Mouse (Mus musculus) lung, embryonic 14.5 days (tissue): ENCODE measurements around the gene Gm45785. TPM values are rescaled to one million over a fixed set of nuclear protein-coding genes. Genes with fewer than 3 reads are reported as not detected.

ENCODE experiments used
- ATAC-seq: fragments of 200-750 bp; cut with Nextera tagmentation; 2 replicates; pipeline ENCODE4 v1.8.0; 2017; ENCODE audit warnings: mild to moderate bottlenecking, moderate TSS enrichment, moderate library complexity; ENCODE audit not compliant: insufficient read depth
- DNase-seq: peaks from one replicate; pipeline ENCODE4 v3.0.0-alpha.2; 2015
- H3K27ac ChIP-seq: fragments of 300-500 bp; sonication (generic); 2 replicates; pipeline ENCODE4 v1.5.1; 2014; ENCODE audit warnings: low read depth, mild to moderate bottlenecking, moderate library complexity
- H3K27me3 ChIP-seq: fragments of 300-500 bp; sonication (generic); 2 replicates; pipeline ENCODE4 v1.6.1; 2014; ENCODE audit warnings: low read length, control low read depth; ENCODE audit not compliant: insufficient read depth
- H3K36me3 ChIP-seq: fragments of 300-500 bp; sonication (generic); 2 replicates; pipeline ENCODE4 v1.6.1; 2014; ENCODE audit warnings: control low read depth; ENCODE audit not compliant: insufficient read depth
- H3K4me1 ChIP-seq: fragments of 300-500 bp; sonication (generic); 2 replicates; pipeline ENCODE4 v1.6.1; 2014; ENCODE audit warnings: antibody characterized with exemption, control low read depth; ENCODE audit not compliant: insufficient read depth
- H3K4me2 ChIP-seq: fragments of 300-500 bp; sonication (generic); 2 replicates; pipeline ENCODE4 v1.6.1; 2014; ENCODE audit warnings: mild to moderate bottlenecking
- H3K4me3 ChIP-seq: fragments of 300-500 bp; sonication (generic); 2 replicates; pipeline ENCODE4 v1.5.1; 2014; ENCODE audit warnings: low read depth, low read length
- H3K9ac ChIP-seq: fragments of 300-500 bp; sonication (generic); 2 replicates; pipeline ENCODE4 v1.6.1; 2014
- H3K9me3 ChIP-seq: fragments of 300-500 bp; sonication (generic); 2 replicates; pipeline ENCODE4 v1.6.1; 2016; ENCODE audit warnings: low read depth, low read length, control low read depth
- CTCF ChIP-seq: IDR thresholded peaks from 2 replicates; pipeline ENCODE4 v1.5.1; 2016; ENCODE audit warnings: antibody characterized with exemption, low read depth
- WGBS: fragments of 180-500 bp; shearing (Covaris S2); extraction: QIAGEN DNeasy Blood & Tissue Kit; methylation state at CpG from one replicate; pipeline ENCODE4 v1.1.7; 2014; 5-methylcytosine and 5-hydroxymethylcytosine counted together
- polyA plus RNA-seq: library from polyadenylated mRNA; unstranded; fragments of >200 nt; fragmentation: Nextera tagmentation; extraction: Ambion mirVana; gene quantifications from 2 replicates; pipeline ENCODE4 v1.2.1, GENCODE M21; 2014

Gm45785 gene
- polyA plus RNA-seq, 1 experiment from 2014 or later, result not detected

- Histone ChIP-seq H3K9me3 (no peaks in the 10 kb centered on the region), H3K4me3 (no peak overlapping the region), H3K27ac (no peak overlapping the region), H3K27me3 (no peaks in the 10 kb centered on the region), H3K4me1 (no peaks in the 10 kb centered on the region), H3K36me3 (peaks cover 35% of the 10 kb centered on the region), H3K4me2 (no peak overlapping the region), H3K9ac (no peak overlapping the region)
- no peak for DNase-seq
- ATAC-seq, result no peak
- TF ChIP-seq CTCF, result no peak
- 88% methylated on average over 4 of the region's 4 CpGs for WGBS
These were observed 4.2 kb downstream of the Gm45785 start for GRCm38 (mm10) chr7:140851916-140852315.

GRCm38 (mm10) chr7:140848591-140848990 lies 7.5 kb downstream of the Gm45785 start:
- no peak overlapping the region for H3K4me2 ChIP-seq
- no peaks in the 10 kb centered on the region for H3K4me1 ChIP-seq
- DNase-seq (no peak), ATAC-seq (no peak)
- H3K4me3 ChIP-seq, result no peak overlapping the region
- no peaks in the 10 kb centered on the region for H3K9me3 ChIP-seq
- H3K27me3 ChIP-seq, result no peaks in the 10 kb centered on the region
- H3K36me3 ChIP-seq, result peaks cover 24% of the 10 kb centered on the region
- WGBS, result 96% methylated on average over 10 of the region's 10 CpGs
- no peak overlapping the region for H3K27ac ChIP-seq
- H3K9ac ChIP-seq, result no peak overlapping the region
- TF ChIP-seq CTCF, result no peak

- no peaks in the 10 kb centered on the region for H3K4me1 ChIP-seq
- H3K27me3 ChIP-seq, result no peaks in the 10 kb centered on the region
- H3K9ac ChIP-seq, result no peak within 1 kb of the TSS
- no peak within 1 kb of the TSS for H3K27ac ChIP-seq
- no peak within 1 kb of the TSS for H3K4me3 ChIP-seq
- no peaks in the 10 kb centered on the region for H3K9me3 ChIP-seq
- 50% methylated on average over 11 of the region's 11 CpGs for WGBS
- H3K36me3 ChIP-seq, result peaks cover 18% of the 10 kb centered on the region
- peak; percentile 81 for DNase-seq
- peak; percentile 9; the same call in 1 of the 2 replicates for ATAC-seq
- TF ChIP-seq CTCF, result peak; percentile 16; the same call in 1 of the 2 replicates
- H3K4me2 ChIP-seq, result no peak within 1 kb of the TSS
These were observed 8.2 kb downstream of the Gm45785 start, which contains the start of gene Odf3 for GRCm38 (mm10) chr7:140847755-140848580. TSS of gene Odf3 (plus strand) at chr7:140847805.

GRCm38 (mm10) chr7:140846676-140847075 lies 9.5 kb downstream of the Gm45785 start:
- no peak for ATAC-seq
- 76% methylated on average over 10 of the region's 10 CpGs for WGBS

GRCm38 (mm10) chr7:140845683-140846082 lies 10.4 kb downstream of the Gm45785 start:
- no peak overlapping the region for H3K9ac ChIP-seq
- no peak overlapping the region for H3K4me3 ChIP-seq
- no peak overlapping the region for H3K27ac ChIP-seq
- peaks cover 7% of the 10 kb centered on the region; the same call in 1 of the 2 replicates for H3K27me3 ChIP-seq
- 59% methylated on average over 4 of the region's 4 CpGs for WGBS
- TF ChIP-seq CTCF, result peak; percentile 20; the same call in 1 of the 2 replicates
- no peaks in the 10 kb centered on the region for H3K9me3 ChIP-seq
- no peak for DNase-seq
- ATAC-seq, result no peak
- H3K4me2 ChIP-seq, result no peak overlapping the region
- H3K4me1 ChIP-seq, result no peaks in the 10 kb centered on the region
- no peaks in the 10 kb centered on the region for H3K36me3 ChIP-seq

More at GRCm38 (mm10) chr7:140846676-140847075, 9.5 kb downstream of the Gm45785 start:
- peaks cover 5% of the 10 kb centered on the region for H3K36me3 ChIP-seq
- no peaks in the 10 kb centered on the region for H3K9me3 ChIP-seq
- no peak overlapping the region for H3K4me2 ChIP-seq
- TF ChIP-seq CTCF, result no peak
- no peaks in the 10 kb centered on the region for H3K4me1 ChIP-seq
- H3K27ac ChIP-seq, result no peak overlapping the region
- H3K9ac ChIP-seq, result no peak overlapping the region
- no peaks in the 10 kb centered on the region for H3K27me3 ChIP-seq
- no peak for DNase-seq
- H3K4me3 ChIP-seq, result no peak overlapping the region

GRCm38 (mm10) chr7:140844905-140845665 lies 11.0 kb downstream of the Gm45785 start, which contains the start of gene Scgb1c1:
TSS of gene Scgb1c1 (plus strand) at chr7:140845547.
- H3K27ac ChIP-seq, result no peak within 1 kb of the TSS
- H3K27me3 ChIP-seq, result peaks cover 7% of the 10 kb centered on the region; the same call in 1 of the 2 replicates
- H3K9ac ChIP-seq, result no peak within 1 kb of the TSS
- H3K36me3 ChIP-seq, result no peaks in the 10 kb centered on the region
- no peaks in the 10 kb centered on the region for H3K4me1 ChIP-seq
- no peaks in the 10 kb centered on the region for H3K9me3 ChIP-seq
- no peak within 1 kb of the TSS for H3K4me2 ChIP-seq
- peak; percentile 91 for TF ChIP-seq CTCF
- no peak within 1 kb of the TSS for H3K4me3 ChIP-seq
- peak; percentile 96 for DNase-seq
- peak; percentile 84 for ATAC-seq
- 23% methylated on average over 14 of the region's 14 CpGs for WGBS

- H3K4me2 ChIP-seq, result no peak overlapping the region
- no peak for DNase-seq
- H3K36me3 ChIP-seq, result no peaks in the 10 kb centered on the region
- no peak overlapping the region for H3K9ac ChIP-seq
- no peaks in the 10 kb centered on the region for H3K9me3 ChIP-seq
- H3K27me3 ChIP-seq, result peaks cover 7% of the 10 kb centered on the region; the same call in 1 of the 2 replicates
- ATAC-seq, result no peak
- no peak overlapping the region for H3K27ac ChIP-seq
- WGBS, result 70% methylated on average over 7 of the region's 7 CpGs
- TF ChIP-seq CTCF, result no peak
- no peaks in the 10 kb centered on the region for H3K4me1 ChIP-seq
- H3K4me3 ChIP-seq, result no peak overlapping the region
These were observed 12.3 kb downstream of the Gm45785 start for GRCm38 (mm10) chr7:140843806-140844205.
